Mouse (Mus musculus) heart, embryonic 16.5 days (tissue): ENCODE measurements around the gene E2f2. TPM values are rescaled to one million over a fixed set of nuclear protein-coding genes. Genes with fewer than 3 reads are reported as not detected.

ENCODE experiments used
- ATAC-seq: fragments of 200-750 bp; cut with Nextera tagmentation; replicated peaks from 2 replicates; pipeline ENCODE4 v1.8.0; 2017; ENCODE audit warnings: moderate number of reproducible peaks; ENCODE audit not compliant: insufficient read depth, low FRiP score; ENCODE audit errors: extremely low read depth
- H3K27ac ChIP-seq: fragments of 300-500 bp; sonication (generic); 2 replicates; pipeline ENCODE4 v1.5.1; 2014; ENCODE audit warnings: mild to moderate bottlenecking, low read length, control low read depth, moderate library complexity
- H3K27me3 ChIP-seq: fragments of 300-500 bp; sonication (generic); 2 replicates; pipeline ENCODE4 v1.6.1; 2014; ENCODE audit warnings: low read length, mixed read lengths; ENCODE audit not compliant: control insufficient read depth, insufficient read depth
- H3K36me3 ChIP-seq: fragments of 300-500 bp; sonication (generic); 2 replicates; pipeline ENCODE4 v1.6.1; 2014; ENCODE audit not compliant: control insufficient read depth, insufficient read depth
- H3K4me1 ChIP-seq: fragments of 300-500 bp; sonication (generic); 2 replicates; pipeline ENCODE4 v1.6.1; 2014; ENCODE audit warnings: low read length, mixed read lengths; ENCODE audit not compliant: control insufficient read depth, insufficient read depth
- H3K4me2 ChIP-seq: fragments of 300-500 bp; sonication (generic); 2 replicates; pipeline ENCODE4 v1.6.1; 2014; ENCODE audit warnings: low read depth, mild to moderate bottlenecking, control low read depth, low read length
- H3K4me3 ChIP-seq: fragments of 300-500 bp; sonication (generic); 2 replicates; pipeline ENCODE4 v1.5.1; 2014; ENCODE audit warnings: mild to moderate bottlenecking, control low read depth, low read length
- H3K9ac ChIP-seq: fragments of 300-500 bp; sonication (generic); 2 replicates; pipeline ENCODE4 v1.6.1; 2014; ENCODE audit warnings: low read length, control low read depth
- H3K9me3 ChIP-seq: fragments of 300-500 bp; sonication (generic); replicated peaks from 2 replicates; pipeline ENCODE4 v1.6.1; 2016; ENCODE audit warnings: low read length; ENCODE audit not compliant: control insufficient read depth
- WGBS: fragments of 180-500 bp; shearing (Covaris S2); extraction: QIAGEN DNeasy Blood & Tissue Kit; methylation state at CpG from one replicate; pipeline ENCODE4 v1.1.7; 2014; 5-methylcytosine and 5-hydroxymethylcytosine counted together
- polyA plus RNA-seq: library from polyadenylated mRNA; unstranded; fragments of >200 nt; fragmentation: Nextera tagmentation; extraction: Ambion mirVana; gene quantifications from 2 replicates; pipeline ENCODE4 v1.2.1, GENCODE M21; 2015

Gene E2f2
- polyA plus RNA-seq, 1 experiment from 2014 or later, result 11.0 TPM

GRCm38 (mm10) chr4:136199562-136200292, 27.5 kb downstream of the E2f2 start:
- H3K9me3 ChIP-seq, result no peaks in the 10 kb centered on the region
- H3K4me2 ChIP-seq, result no peak overlapping the region
- 25% methylated on average over 9 of the region's 9 CpGs for WGBS
- peaks cover 7% of the 10 kb centered on the region; the same call in 1 of the 2 replicates for H3K27me3 ChIP-seq
- no peak overlapping the region for H3K27ac ChIP-seq
- no peak for ATAC-seq
- peaks cover 2% of the 10 kb centered on the region; the same call in 1 of the 2 replicates for H3K4me1 ChIP-seq
- no peak overlapping the region for H3K4me3 ChIP-seq
- H3K9ac ChIP-seq, result no peak overlapping the region
- no peaks in the 10 kb centered on the region for H3K36me3 ChIP-seq

- WGBS, result 7% methylated on average over 9 of the region's 9 CpGs
- Histone ChIP-seq H3K4me2 (no peak overlapping the region), H3K4me3 (no peak overlapping the region), H3K9me3 (no peaks in the 10 kb centered on the region), H3K9ac (no peak overlapping the region), H3K27ac (no peak overlapping the region), H3K4me1 (peaks cover 12% of the 10 kb centered on the region), H3K36me3 (no peaks in the 10 kb centered on the region), H3K27me3 (peaks cover 7% of the 10 kb centered on the region; the same call in 1 of the 2 replicates)
- ATAC-seq, result no peak
Measured at GRCm38 (mm10) chr4:136202509-136202908, 30.3 kb downstream of the E2f2 start.

- Histone ChIP-seq H3K27me3 (peaks cover 7% of the 10 kb centered on the region; the same call in 1 of the 2 replicates), H3K4me3 (no peak overlapping the region), H3K4me2 (no peak overlapping the region), H3K36me3 (no peaks in the 10 kb centered on the region), H3K4me1 (peaks cover 13% of the 10 kb centered on the region), H3K27ac (no peak overlapping the region), H3K9ac (no peak overlapping the region), H3K9me3 (no peaks in the 10 kb centered on the region)
- ATAC-seq, result no peak
- WGBS, result 72% methylated on average over 2 of the region's 2 CpGs
Measured at GRCm38 (mm10) chr4:136204775-136205174, 32.6 kb downstream of the E2f2 start.

GRCm38 (mm10) chr4:136206033-136206893, 34.1 kb downstream of the E2f2 start, which contains the start of gene Asap3:
Asap3 (plus strand) TSS chr4:136206365.
- WGBS, result under 1% methylated on average over 54 of the region's 54 CpGs
- peak within 1 kb of the TSS; percentile 99 for H3K4me2 ChIP-seq
- peak within 1 kb of the TSS; percentile 85 for H3K9ac ChIP-seq
- H3K36me3 ChIP-seq, result no peaks in the 10 kb centered on the region
- peaks cover 13% of the 10 kb centered on the region for H3K4me1 ChIP-seq
- peak; percentile 88 for ATAC-seq
- peaks cover 4% of the 10 kb centered on the region; the same call in 1 of the 2 replicates for H3K27me3 ChIP-seq
- H3K9me3 ChIP-seq, result no peaks in the 10 kb centered on the region
- peak within 1 kb of the TSS; percentile 75 for H3K4me3 ChIP-seq
- peak within 1 kb of the TSS; percentile 58 for H3K27ac ChIP-seq

- ATAC-seq, result no peak
- 7% methylated on average over 6 of the region's 6 CpGs for WGBS
- H3K4me1 ChIP-seq, result peaks cover 13% of the 10 kb centered on the region
- peak overlapping the region; percentile 85 for H3K9ac ChIP-seq
- H3K4me2 ChIP-seq, result peak overlapping the region; percentile 99
- no peak overlapping the region for H3K27ac ChIP-seq
- H3K27me3 ChIP-seq, result no peaks in the 10 kb centered on the region
- H3K36me3 ChIP-seq, result no peaks in the 10 kb centered on the region
- peak overlapping the region; percentile 75 for H3K4me3 ChIP-seq
- H3K9me3 ChIP-seq, result no peaks in the 10 kb centered on the region
Measured at GRCm38 (mm10) chr4:136206943-136207342, 34.7 kb downstream of the E2f2 start.

GRCm38 (mm10) chr4:136210931-136211330, 38.7 kb downstream of the E2f2 start:
- H3K9me3 ChIP-seq, result no peaks in the 10 kb centered on the region
- H3K27ac ChIP-seq, result no peak overlapping the region
- ATAC-seq, result no peak
- no peak overlapping the region for H3K4me3 ChIP-seq
- H3K9ac ChIP-seq, result no peak overlapping the region
- no peaks in the 10 kb centered on the region for H3K36me3 ChIP-seq
- no peaks in the 10 kb centered on the region for H3K27me3 ChIP-seq
- no peak overlapping the region for H3K4me2 ChIP-seq
- WGBS, result 79% methylated on average over 9 of the region's 9 CpGs
- peaks cover 13% of the 10 kb centered on the region for H3K4me1 ChIP-seq

- no peaks in the 10 kb centered on the region for H3K27me3 ChIP-seq
- H3K4me3 ChIP-seq, result no peak overlapping the region
- no peak overlapping the region for H3K27ac ChIP-seq
- no peaks in the 10 kb centered on the region for H3K36me3 ChIP-seq
- no peak overlapping the region for H3K4me2 ChIP-seq
- no peaks in the 10 kb centered on the region for H3K9me3 ChIP-seq
- H3K4me1 ChIP-seq, result peaks cover 9% of the 10 kb centered on the region
- ATAC-seq, result no peak
- no peak overlapping the region for H3K9ac ChIP-seq
- WGBS, result 42% methylated on average over 7 of the region's 7 CpGs
Measured at GRCm38 (mm10) chr4:136213629-136214028, 41.4 kb downstream of the E2f2 start.

GRCm38 (mm10) chr4:136214828-136215227, 42.6 kb downstream of the E2f2 start:
- WGBS, result 85% methylated on average over 8 of the region's 8 CpGs
- no peaks in the 10 kb centered on the region for H3K9me3 ChIP-seq
- no peak overlapping the region for H3K4me3 ChIP-seq
- H3K36me3 ChIP-seq, result no peaks in the 10 kb centered on the region
- ATAC-seq, result no peak
- no peak overlapping the region for H3K9ac ChIP-seq
- H3K27me3 ChIP-seq, result no peaks in the 10 kb centered on the region
- H3K4me2 ChIP-seq, result no peak overlapping the region
- peaks cover 18% of the 10 kb centered on the region for H3K4me1 ChIP-seq
- H3K27ac ChIP-seq, result no peak overlapping the region

GRCm38 (mm10) chr4:136215576-136215975, 43.4 kb downstream of the E2f2 start:
- 87% methylated on average over 8 of the region's 8 CpGs for WGBS
- no peaks in the 10 kb centered on the region for H3K36me3 ChIP-seq
- no peak overlapping the region for H3K27ac ChIP-seq
- ATAC-seq, result no peak
- H3K9me3 ChIP-seq, result no peaks in the 10 kb centered on the region
- H3K4me2 ChIP-seq, result no peak overlapping the region
- no peaks in the 10 kb centered on the region for H3K27me3 ChIP-seq
- H3K4me1 ChIP-seq, result peaks cover 18% of the 10 kb centered on the region
- no peak overlapping the region for H3K9ac ChIP-seq
- no peak overlapping the region for H3K4me3 ChIP-seq
